Mouse (Mus musculus): Measurements from ENCODE around the gene Alg11. TPM values are rescaled to one million over a fixed set of nuclear protein-coding genes. Genes with fewer than 3 reads are reported as not detected.

Alg11 gene
- total RNA-seq (2021), result 1 to 10 TPM; 6.9 to 8.8 TPM

- intact Hi-C loops (cut with DNase I), result loop anchor here (2.0 to 5.0 kb wide), 2 partner anchors 104 to 337 kb away; partner anchors contain the start of gene Slc25a15
- peak; percentile 90 to 93 for DNase-seq
Measured at GRCm38 (mm10) chr8:22060446-22060889, at the start of gene Alg11. Gene Alg11, plus strand, starts transcription at chr8:22060721.

GRCm38 (mm10) chr8:22013034-22013707 is 47.4 kb upstream of the Alg11 start:
- intact Hi-C loops (cut with DNase I), result no loop called here
- no peak for DNase-seq

DNA sequence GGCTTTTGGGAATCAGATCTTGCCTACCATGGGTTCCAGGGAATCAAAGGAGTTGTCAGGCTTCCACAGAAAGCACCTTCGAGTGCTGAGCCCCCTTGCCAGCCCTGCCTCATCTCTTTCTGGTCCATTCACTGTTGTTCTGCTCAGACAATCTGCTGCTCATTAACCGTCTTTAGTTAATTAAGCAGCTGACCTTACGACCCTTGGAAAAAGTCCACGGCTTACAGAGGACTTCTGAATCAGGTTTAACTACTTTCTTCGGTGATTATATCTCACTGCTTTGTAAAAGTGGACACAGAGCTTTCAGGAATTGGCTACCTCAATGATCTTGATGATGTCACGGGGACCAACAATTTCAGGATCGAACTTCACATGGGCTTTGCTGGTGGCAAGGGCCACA is 42.8 kb upstream of the Alg11 start:
- DNase-seq, result no peak
- intact Hi-C loops (cut with DNase I), result no loop called here

GRCm38 (mm10) chr8:22019498-22019897 is 41.0 kb upstream of the Alg11 start:
- DNase-seq, result no peak
- intact Hi-C loops (cut with DNase I), result no loop called here

GRCm38 (mm10) chr8:22022244-22022643 is 38.3 kb upstream of the Alg11 start:
- DNase-seq, result no peak
- intact Hi-C loops (cut with DNase I), result no loop called here

DNA sequence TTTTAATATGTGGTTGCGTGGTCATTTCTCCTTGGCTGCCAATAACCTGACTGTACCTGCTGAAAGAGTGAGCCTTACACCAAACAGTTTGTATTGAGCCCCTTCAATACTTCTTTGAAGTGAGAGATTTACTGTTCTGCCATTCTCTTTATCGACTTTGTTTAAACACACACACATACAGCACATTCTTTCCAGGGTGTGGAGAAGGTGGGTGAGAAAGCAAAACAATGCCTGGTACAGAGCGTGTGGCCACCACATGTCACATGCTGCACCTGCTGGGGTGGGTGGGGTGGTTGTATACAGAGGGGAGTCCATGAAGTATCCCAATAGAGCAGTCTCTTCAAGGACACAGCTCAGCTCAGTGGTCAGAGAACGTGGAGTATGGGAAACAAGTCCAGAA is 35.3 kb upstream of the Alg11 start:
- intact Hi-C loops (cut with DNase I), result no loop called here
- DNase-seq, result no peak

- no peak for DNase-seq
- intact Hi-C loops (cut with DNase I), result no loop called here
Measured at GRCm38 (mm10) chr8:22028973-22029372, 31.5 kb upstream of the Alg11 start.

- DNase-seq, result no peak
- intact Hi-C loops (cut with DNase I), result no loop called here
Measured at GRCm38 (mm10) chr8:22030990-22031389, 29.5 kb upstream of the Alg11 start.

DNA sequence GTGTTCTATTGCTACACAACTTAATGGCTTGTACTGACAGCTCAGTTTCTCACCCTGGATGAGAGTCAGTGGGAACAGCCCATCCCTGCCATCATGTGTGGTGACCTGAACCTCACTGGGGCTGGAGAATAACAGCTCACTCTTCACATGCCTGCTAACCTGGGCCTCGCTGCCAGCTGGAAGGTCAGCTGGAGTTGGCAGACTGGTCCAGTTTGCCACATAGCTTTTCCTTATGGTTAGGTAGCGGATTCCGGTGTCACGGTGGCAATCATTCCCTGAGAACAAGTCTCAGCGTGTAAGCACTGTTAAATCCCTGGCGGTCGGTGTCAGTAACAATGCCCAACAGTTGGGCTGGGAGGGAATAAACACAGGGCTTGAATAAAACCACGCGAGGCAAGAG is 24.4 kb upstream of the Alg11 start:
- DNase-seq, result no peak
- intact Hi-C loops (cut with DNase I), result no loop called here

- DNase-seq, result no peak
- intact Hi-C loops (cut with DNase I), result no loop called here
Measured at GRCm38 (mm10) chr8:22037022-22037421, 23.5 kb upstream of the Alg11 start.

GRCm38 (mm10) chr8:22039468-22040152 is 20.9 kb upstream of the Alg11 start:
- DNase-seq, result no peak
- intact Hi-C loops (cut with DNase I), result no loop called here

DNA sequence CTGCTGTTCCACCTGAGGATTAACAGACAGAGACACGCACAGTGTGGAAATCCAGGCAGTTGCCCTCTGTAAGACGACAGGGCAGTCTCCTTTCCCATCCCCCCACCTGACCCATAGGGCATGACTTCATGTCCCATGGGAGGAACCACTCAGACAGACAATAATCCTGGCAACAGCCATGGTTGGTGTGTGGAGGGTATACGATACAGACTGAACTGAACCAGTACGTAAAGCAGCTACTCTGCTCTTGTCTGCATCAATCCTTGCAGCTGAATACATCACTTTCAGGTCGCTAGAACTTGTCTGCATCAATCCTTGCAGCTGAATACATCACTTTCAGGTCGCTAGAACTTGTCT is 20.4 kb upstream of the Alg11 start:
- intact Hi-C loops (cut with DNase I), result no loop called here
- DNase-seq, result no peak

GRCm38 (mm10) chr8:22042515-22042914 is 18.0 kb upstream of the Alg11 start:
- no peak for DNase-seq
- intact Hi-C loops (cut with DNase I), result no loop called here

DNA sequence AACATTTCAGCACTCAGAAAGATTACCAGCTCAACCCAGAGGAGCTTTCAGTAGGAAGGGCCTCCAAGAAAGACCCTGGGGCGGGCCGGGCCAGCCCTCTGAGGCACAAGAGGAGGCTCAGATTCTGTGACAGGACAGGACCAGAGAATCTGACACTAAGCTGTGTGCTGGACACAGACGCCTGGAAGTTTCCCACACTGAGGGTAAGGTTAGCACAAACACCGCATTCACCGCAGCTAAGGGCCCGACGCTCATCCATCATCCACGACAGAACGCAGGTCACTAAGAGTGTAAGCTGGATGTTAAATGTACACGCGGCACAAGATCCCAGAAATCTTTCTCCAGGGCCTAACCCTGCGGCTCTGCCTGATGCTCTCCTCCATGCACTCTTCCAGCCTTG is 16.8 kb upstream of the Alg11 start:
- no peak for DNase-seq
- intact Hi-C loops (cut with DNase I), result no loop called here

DNA sequence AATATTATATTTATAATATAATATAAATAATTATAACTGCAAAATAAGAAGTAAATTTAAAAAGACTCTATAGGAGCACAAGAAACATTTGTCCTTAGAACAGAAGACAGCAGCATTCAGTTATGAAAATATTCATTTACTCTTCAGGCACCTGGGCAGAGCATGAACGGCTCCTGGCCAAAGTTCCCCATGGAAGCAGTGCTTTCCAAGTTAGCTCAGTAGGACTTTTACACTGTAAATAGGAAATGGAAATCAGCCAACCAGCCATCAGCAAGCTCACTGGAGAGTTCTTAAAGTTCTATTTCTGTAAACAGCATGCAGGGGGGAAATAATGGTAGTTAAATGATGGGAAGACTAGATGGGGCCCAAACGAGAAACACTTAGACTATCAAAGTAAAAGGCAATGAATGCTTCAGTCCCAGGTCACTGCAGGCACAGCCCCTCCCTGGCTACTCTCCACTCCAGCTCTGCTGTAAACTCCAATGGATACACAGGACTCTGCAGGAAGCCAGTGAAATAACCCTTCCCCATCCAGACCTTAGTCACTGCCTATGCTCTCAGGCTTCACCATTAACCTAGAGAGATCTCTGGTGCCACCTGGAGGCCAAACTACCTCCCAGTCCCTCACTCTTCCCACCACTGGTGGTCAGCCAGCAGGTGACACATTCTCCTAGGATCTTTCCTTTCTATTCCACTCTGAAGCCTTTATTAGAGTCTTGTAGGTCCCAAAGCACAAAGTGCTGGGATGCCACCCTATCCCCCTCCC is 12.6 kb upstream of the Alg11 start:
- intact Hi-C loops (cut with DNase I), result loop anchor here (5.0 kb wide), 1 partner anchor 56 kb away; no protein-coding TSS in a partner anchor
- DNase-seq, result peak; percentile 8 to 41

DNA sequence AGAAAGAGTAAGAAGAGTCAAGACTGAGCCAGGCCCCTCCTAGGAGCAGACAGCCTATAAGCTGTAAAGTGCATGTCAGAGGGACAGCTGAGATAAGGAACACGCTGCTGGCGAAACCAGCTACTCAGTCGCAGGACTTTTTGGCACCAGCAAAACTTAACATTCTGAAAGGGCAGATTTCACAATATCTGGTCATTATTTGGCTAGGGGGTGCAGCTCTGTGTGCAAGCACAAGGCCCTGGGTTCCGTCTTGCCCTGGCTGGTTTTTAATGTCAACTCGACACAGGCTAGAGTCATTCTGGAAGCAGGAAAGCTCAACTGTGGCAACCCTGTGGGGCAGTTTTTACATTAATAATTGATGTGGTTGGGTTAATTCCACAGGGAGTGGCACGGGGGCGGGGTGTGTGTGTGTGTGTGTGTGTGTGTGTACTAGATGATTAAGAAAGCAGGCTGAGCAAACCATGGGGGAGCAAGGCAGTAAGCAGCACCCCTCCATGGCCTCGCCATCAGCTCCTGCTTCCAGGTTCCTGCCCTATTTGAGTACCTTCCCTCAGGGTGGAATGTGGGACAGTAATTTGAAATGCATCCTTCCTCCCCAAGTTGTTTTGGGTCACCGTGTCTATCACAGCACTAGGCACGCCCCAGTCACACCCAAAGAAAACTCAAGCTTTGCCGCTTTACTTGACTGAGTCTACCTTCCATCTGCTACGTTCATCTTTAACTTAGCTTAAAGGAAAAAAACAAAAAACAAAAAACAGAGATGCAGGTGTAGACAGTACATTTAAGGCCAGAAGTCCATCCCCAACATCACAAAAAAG is 5.6 kb upstream of the Alg11 start:
- no peak for DNase-seq
- intact Hi-C loops (cut with DNase I), result no loop called here

DNA sequence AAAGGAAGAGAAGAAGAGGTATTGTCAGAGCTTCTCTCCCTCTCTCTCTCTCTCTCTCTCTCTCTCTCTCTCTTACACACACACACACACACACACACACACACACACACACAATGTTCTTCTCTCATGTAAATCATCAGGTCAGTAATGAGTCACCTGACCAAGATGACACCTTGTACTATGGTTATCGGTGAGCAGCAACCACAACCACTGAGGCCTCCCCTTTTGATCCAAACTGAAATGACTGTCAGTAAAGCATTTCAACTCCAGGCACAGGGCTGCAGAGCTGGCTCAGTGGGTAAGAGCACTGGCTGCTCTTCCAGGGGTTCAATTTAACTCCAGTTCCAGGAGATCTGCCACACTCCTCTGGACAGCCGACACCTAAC is 5.0 kb upstream of the Alg11 start:
- no peak for DNase-seq
- intact Hi-C loops (cut with DNase I), result no loop called here

GRCm38 (mm10) chr8:22056850-22057249 is 3.7 kb upstream of the Alg11 start:
- intact Hi-C loops (cut with DNase I), result no loop called here
- no peak for DNase-seq

DNA sequence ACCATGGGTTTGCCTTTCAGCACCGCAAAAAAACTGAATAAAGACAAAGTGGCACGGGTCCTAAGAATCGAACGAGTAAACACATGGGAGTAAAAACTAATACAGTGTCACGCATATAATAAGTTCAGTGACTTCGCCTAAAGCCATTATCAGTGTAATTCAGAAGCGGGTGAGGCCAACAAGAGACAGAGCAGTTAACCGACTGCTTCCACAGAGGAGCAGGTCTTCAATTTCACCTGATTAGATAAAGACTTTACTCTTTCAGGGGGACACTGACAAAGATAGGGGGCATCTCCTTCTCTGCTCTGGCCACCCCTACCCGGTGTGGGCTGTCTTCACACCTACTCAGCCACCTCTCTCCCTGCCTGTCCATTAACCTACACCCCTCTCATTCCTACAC is 2.2 kb upstream of the Alg11 start:
- DNase-seq, result no peak
- intact Hi-C loops (cut with DNase I), result no loop called here

DNA sequence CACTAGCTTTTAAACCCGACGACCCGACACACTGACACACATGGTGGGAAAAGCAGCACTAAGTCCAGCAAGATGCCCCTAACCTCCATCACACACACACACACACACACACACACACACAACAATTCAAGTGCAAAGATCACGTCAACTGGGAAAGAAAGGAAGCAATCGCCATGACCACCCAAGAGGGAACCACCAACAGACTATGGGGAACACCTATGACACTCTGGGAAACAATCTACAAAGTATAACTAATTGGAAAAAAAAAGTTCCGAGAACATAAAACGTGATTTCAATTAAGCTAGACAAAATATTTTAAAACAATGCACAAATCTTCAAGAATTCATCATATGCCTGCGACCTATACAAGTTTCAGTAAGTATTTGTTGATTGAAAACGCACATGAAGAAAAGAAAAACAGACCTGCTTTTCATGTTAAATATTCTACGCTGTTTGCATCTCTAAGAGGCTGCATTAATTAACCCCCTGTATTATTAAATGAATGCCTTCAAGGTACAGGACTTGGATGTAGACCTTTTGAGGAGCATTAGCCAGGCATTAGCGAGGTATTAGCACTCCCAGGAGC is 1.3 kb upstream of the Alg11 start:
- intact Hi-C loops (cut with DNase I), result no loop called here
- no peak for DNase-seq

Data from heart, postnatal 36 days (tissue).